Mouse (Mus musculus) embryonic facial prominence, embryonic 13.5 days (tissue): ENCODE results near the gene Eml1. TPM values are rescaled to one million over a fixed set of nuclear protein-coding genes. Genes with fewer than 3 reads are reported as not detected.

Source experiments
- ATAC-seq: fragments of 200-750 bp; cut with Nextera tagmentation; 2 replicates; pipeline ENCODE4 v1.8.0; 2017; ENCODE audit warnings: low read depth; ENCODE audit not compliant: insufficient number of reproducible peaks, insufficient read depth, low FRiP score, low TSS enrichment
- H3K27ac ChIP-seq: fragments of 300-500 bp; sonication (generic); 2 replicates; pipeline ENCODE4 v1.5.1; 2015; ENCODE audit warnings: moderate library complexity, mild to moderate bottlenecking, inconsistent platforms
- H3K27me3 ChIP-seq: fragments of 300-500 bp; sonication (generic); 2 replicates; pipeline ENCODE4 v1.6.1; 2015; ENCODE audit warnings: mild to moderate bottlenecking, inconsistent platforms
- H3K36me3 ChIP-seq: fragments of 300-500 bp; sonication (generic); 2 replicates; pipeline ENCODE4 v1.6.1; 2015; ENCODE audit warnings: mild to moderate bottlenecking, inconsistent platforms
- H3K4me1 ChIP-seq: fragments of 300-500 bp; sonication (generic); 2 replicates; pipeline ENCODE4 v1.6.1; 2015; ENCODE audit warnings: inconsistent platforms
- H3K4me2 ChIP-seq: fragments of 300-500 bp; sonication (generic); 2 replicates; pipeline ENCODE4 v1.6.1; 2015; ENCODE audit warnings: moderate library complexity, mild to moderate bottlenecking, inconsistent platforms
- H3K4me3 ChIP-seq: fragments of 300-500 bp; sonication (generic); 2 replicates; pipeline ENCODE4 v1.5.1; 2015; ENCODE audit warnings: mild to moderate bottlenecking, inconsistent platforms
- H3K9ac ChIP-seq: fragments of 300-500 bp; sonication (generic); 2 replicates; pipeline ENCODE4 v1.6.1; 2015; ENCODE audit warnings: mild to moderate bottlenecking, inconsistent platforms
- H3K9me3 ChIP-seq: fragments of 300-500 bp; sonication (generic); 2 replicates; pipeline ENCODE4 v1.6.1; 2016; ENCODE audit warnings: inconsistent platforms
- WGBS: fragments of 180-500 bp; shearing (Covaris S2); methylation state at CpG from one replicate; pipeline ENCODE4 v1.1.7; 2015; ENCODE audit warnings: mixed read lengths; 5-methylcytosine and 5-hydroxymethylcytosine counted together
- polyA plus RNA-seq: library from polyadenylated mRNA; unstranded; fragments of >200 nt; fragmentation: Nextera tagmentation; extraction: Ambion mirVana; gene quantifications from 2 replicates; pipeline ENCODE4 v1.2.1, GENCODE M21; 2015

The Eml1 gene
- polyA plus RNA-seq, 1 experiment from 2014 or later = 46.3 TPM

DNA sequence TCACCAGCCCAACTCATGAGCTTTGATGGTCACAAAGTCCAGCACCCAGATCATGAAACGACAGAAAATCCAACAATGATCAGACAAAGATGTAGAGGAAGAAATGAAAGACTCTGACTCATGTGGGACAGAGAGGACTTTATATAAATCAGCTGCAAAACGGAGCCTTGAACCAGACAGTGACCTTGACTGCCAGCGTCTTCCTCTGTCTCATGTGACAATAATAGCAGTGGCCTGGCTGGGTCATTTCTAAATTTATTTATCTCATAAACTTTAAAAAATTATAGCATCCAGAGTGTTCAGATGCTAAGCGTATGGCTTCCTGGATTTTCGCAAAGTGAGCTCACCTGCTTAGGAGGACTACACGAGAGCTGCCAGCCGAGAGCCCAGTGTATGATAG lies 27.9 kb downstream of the Eml1 start:
- no peak overlapping the region for H3K4me2 ChIP-seq
- no peak overlapping the region for H3K9ac ChIP-seq
- no peak for ATAC-seq
- H3K27me3 ChIP-seq = no peaks in the 10 kb centered on the region
- H3K4me3 ChIP-seq = no peak overlapping the region
- peaks cover 13% of the 10 kb centered on the region for H3K4me1 ChIP-seq
- no peak overlapping the region for H3K27ac ChIP-seq
- 86% methylated on average over 7 of the region's 7 CpGs for WGBS
- H3K9me3 ChIP-seq = no peaks in the 10 kb centered on the region
- H3K36me3 ChIP-seq = no peaks in the 10 kb centered on the region

DNA sequence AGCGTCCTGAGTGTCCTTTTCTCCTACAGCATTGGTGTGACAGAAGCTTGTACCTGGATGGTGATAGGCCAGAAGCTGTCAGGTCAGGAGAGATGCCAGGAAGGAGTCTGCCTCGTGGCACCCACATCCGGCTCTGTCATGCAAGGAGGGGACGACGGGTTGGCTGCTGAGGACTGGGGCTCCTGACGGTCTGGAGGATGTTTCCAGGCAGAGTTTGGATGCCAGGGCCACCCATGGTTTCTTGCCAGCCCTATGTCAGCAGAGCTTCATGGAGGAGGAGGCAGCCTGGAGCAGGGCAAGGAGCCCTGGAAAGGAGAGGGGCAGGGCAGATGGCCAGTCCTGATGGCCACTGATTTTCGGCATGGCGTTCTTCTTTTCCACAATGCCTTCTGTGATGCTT lies 28.4 kb downstream of the Eml1 start:
- Histone ChIP-seq H3K4me1 (peaks cover 13% of the 10 kb centered on the region), H3K9ac (no peak overlapping the region), H3K27me3 (no peaks in the 10 kb centered on the region), H3K4me3 (no peak overlapping the region), H3K36me3 (no peaks in the 10 kb centered on the region), H3K4me2 (no peak overlapping the region), H3K27ac (no peak overlapping the region), H3K9me3 (no peaks in the 10 kb centered on the region)
- 84% methylated on average over 8 of the region's 8 CpGs for WGBS
- ATAC-seq = no peak

DNA sequence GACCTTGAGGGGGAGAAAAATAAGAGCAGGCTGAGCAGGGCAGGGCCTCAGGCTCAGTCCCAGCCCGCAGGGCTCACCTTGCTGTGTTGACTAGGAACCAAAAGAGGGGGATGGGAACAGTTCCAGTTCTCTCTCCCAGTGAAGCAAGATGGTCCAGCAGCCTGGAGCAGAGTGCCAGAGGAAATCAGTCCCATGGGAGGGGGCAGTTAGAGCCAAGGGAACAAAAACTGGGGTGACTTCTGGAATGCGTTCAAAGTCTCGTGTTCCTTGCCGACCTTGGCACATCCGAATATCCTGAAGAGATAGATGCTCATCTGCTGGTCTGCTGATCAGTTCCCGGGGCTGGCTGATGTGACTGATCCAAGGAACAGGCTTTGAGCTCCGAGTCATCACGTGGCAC lies 30.2 kb downstream of the Eml1 start:
- no peak overlapping the region for H3K27ac ChIP-seq
- no peaks in the 10 kb centered on the region for H3K9me3 ChIP-seq
- ATAC-seq = no peak
- H3K4me3 ChIP-seq = no peak overlapping the region
- H3K4me1 ChIP-seq = peaks cover 10% of the 10 kb centered on the region
- no peaks in the 10 kb centered on the region for H3K36me3 ChIP-seq
- no peak overlapping the region for H3K4me2 ChIP-seq
- H3K27me3 ChIP-seq = no peaks in the 10 kb centered on the region
- H3K9ac ChIP-seq = no peak overlapping the region
- WGBS = 66% methylated on average over 8 of the region's 8 CpGs

DNA sequence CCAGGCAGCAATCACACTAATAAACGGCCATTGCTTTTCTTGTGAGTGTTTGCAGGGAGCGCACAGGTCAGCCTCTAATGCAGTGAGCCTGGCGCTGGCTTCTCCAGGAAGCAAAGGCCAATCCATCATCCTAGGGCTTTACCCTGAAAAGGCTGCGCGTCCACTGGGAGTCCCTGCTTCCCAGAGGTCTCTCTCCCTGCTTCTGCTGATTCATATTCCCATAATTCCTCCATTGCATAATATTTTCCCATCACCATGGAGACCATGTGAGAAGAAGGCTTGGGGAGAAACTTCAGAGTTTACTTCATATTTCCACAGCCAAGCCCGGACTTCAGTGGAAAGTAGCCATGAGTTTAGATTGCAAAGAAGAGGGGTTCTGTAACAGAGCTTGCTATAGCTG lies 33.2 kb downstream of the Eml1 start:
- H3K4me3 ChIP-seq = no peak overlapping the region
- no peak overlapping the region for H3K4me2 ChIP-seq
- H3K27me3 ChIP-seq = no peaks in the 10 kb centered on the region
- H3K9me3 ChIP-seq = no peaks in the 10 kb centered on the region
- H3K36me3 ChIP-seq = no peaks in the 10 kb centered on the region
- H3K27ac ChIP-seq = no peak overlapping the region
- H3K9ac ChIP-seq = no peak overlapping the region
- 0 out of 2 replicates have a peak, but pooled peaks cover 4% of the 10 kb centered on the region for H3K4me1 ChIP-seq
- no peak for ATAC-seq
- 86% methylated on average over 6 of the region's 6 CpGs for WGBS

GRCm38 (mm10) chr12:108409100-108409499 lies 38.3 kb downstream of the Eml1 start:
- Histone ChIP-seq H3K4me3 (no peak overlapping the region), H3K27me3 (no peaks in the 10 kb centered on the region), H3K36me3 (no peaks in the 10 kb centered on the region), H3K9me3 (no peaks in the 10 kb centered on the region), H3K4me1 (peaks cover 11% of the 10 kb centered on the region; the same call in 1 of the 2 replicates), H3K9ac (no peak overlapping the region), H3K4me2 (no peak overlapping the region), H3K27ac (no peak overlapping the region)
- WGBS = 45% methylated on average over 5 of the region's 5 CpGs
- no peak for ATAC-seq

GRCm38 (mm10) chr12:108410416-108411208 lies 39.9 kb downstream of the Eml1 start:
- H3K9ac ChIP-seq = no peak overlapping the region
- ATAC-seq = 0 out of 2 replicates have a peak, but pooled peaks have one; percentile 59
- H3K4me3 ChIP-seq = no peak overlapping the region
- H3K27ac ChIP-seq = no peak overlapping the region
- no peak overlapping the region for H3K4me2 ChIP-seq
- no peaks in the 10 kb centered on the region for H3K9me3 ChIP-seq
- H3K4me1 ChIP-seq = peaks cover 11% of the 10 kb centered on the region; the same call in 1 of the 2 replicates
- H3K27me3 ChIP-seq = no peaks in the 10 kb centered on the region
- no peaks in the 10 kb centered on the region for H3K36me3 ChIP-seq
- 47% methylated on average over 14 of the region's 14 CpGs for WGBS

DNA sequence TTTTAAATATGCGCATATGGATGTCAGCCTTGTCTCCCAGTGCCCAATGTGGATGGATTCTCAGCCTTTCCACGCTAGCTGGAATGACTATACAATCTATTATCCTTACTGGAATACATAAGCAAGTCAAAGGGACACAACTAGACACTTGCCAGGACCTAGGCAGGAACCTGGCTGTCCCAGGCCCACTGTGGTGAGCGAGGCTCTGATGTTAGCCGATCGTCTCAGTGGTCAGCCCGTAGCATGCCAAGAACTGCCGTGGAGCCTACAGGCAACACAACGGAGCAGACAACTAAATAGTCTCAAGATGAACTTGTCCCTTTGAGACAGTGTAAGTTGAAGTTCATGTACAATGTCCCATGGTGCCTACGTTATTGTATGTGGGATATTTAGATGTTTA lies 44.2 kb downstream of the Eml1 start:
- WGBS = 93% methylated on average over 9 of the region's 9 CpGs
- H3K4me3 ChIP-seq = no peak overlapping the region

GRCm38 (mm10) chr12:108419570-108419969 lies 48.8 kb downstream of the Eml1 start:
- H3K4me1 ChIP-seq = peaks cover 16% of the 10 kb centered on the region
- H3K4me3 ChIP-seq = no peak overlapping the region
- H3K27ac ChIP-seq = no peak overlapping the region
- no peak overlapping the region for H3K9ac ChIP-seq
- no peak for ATAC-seq
- no peak overlapping the region for H3K4me2 ChIP-seq
- no peaks in the 10 kb centered on the region for H3K27me3 ChIP-seq
- H3K9me3 ChIP-seq = no peaks in the 10 kb centered on the region
- H3K36me3 ChIP-seq = no peaks in the 10 kb centered on the region

More for the DNA sequence above, 44.2 kb downstream of the Eml1 start:
- no peaks in the 10 kb centered on the region for H3K36me3 ChIP-seq
- no peak overlapping the region for H3K4me2 ChIP-seq
- ATAC-seq = no peak
- no peaks in the 10 kb centered on the region for H3K9me3 ChIP-seq
- H3K27me3 ChIP-seq = no peaks in the 10 kb centered on the region
- no peak overlapping the region for H3K9ac ChIP-seq
- peaks cover 14% of the 10 kb centered on the region for H3K4me1 ChIP-seq
- no peak overlapping the region for H3K27ac ChIP-seq

DNA sequence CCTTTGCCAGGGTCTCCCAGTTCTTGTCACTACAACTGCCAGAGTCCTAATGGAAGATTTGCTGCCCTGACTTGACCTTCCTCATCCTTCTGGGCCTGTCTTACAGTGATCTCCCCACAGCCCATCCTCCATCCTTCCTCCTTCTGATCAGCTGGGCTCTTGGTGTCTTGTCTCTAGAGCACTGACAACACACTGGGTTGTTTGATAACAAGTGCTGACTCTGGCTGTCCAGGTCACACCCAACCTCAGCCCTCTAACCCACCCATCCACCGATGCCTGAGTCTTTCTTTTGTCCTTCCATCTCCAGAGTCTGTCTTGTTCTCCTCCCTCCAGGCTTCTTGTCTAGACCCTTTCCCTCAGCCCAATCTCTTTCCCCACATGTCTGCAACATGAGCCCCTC lies 50.7 kb downstream of the Eml1 start:
- Histone ChIP-seq H3K27ac (no peak overlapping the region), H3K4me1 (peaks cover 23% of the 10 kb centered on the region), H3K36me3 (no peaks in the 10 kb centered on the region), H3K4me2 (no peak overlapping the region), H3K27me3 (no peaks in the 10 kb centered on the region), H3K4me3 (no peak overlapping the region), H3K9ac (no peak overlapping the region), H3K9me3 (no peaks in the 10 kb centered on the region)
- no peak for ATAC-seq
- 56% methylated on average over 1 of the region's 1 CpGs for WGBS

DNA sequence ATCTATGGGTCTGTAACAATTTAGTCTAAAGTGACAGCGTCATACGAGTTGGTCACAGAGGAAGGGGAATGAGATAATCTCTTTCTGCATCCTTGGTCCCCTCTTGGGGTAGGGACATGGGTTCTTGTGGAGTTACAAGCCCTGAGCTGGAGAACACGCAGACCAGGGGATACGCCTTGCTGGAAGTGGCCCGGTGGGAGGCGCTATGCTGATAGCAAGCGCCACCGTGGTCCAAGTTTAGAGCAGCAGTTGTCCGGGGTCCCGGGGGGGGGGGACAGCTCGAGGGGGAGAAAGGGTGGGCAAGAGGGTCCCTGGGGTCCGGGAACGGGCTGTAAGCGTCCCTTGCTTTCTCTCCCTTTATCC lies 51.7 kb downstream of the Eml1 start:
- peak overlapping the region; percentile 90 for H3K27ac ChIP-seq
- H3K4me2 ChIP-seq = peak overlapping the region; percentile 75
- H3K27me3 ChIP-seq = no peaks in the 10 kb centered on the region
- peaks cover 26% of the 10 kb centered on the region for H3K4me1 ChIP-seq
- ATAC-seq = 0 out of 2 replicates have a peak, but pooled peaks have one; percentile 29
- H3K4me3 ChIP-seq = peak overlapping the region; percentile 83
- H3K9ac ChIP-seq = peak overlapping the region; percentile 90
- under 1% methylated on average over 14 of the region's 14 CpGs for WGBS
- no peaks in the 10 kb centered on the region for H3K36me3 ChIP-seq
- H3K9me3 ChIP-seq = no peaks in the 10 kb centered on the region

DNA sequence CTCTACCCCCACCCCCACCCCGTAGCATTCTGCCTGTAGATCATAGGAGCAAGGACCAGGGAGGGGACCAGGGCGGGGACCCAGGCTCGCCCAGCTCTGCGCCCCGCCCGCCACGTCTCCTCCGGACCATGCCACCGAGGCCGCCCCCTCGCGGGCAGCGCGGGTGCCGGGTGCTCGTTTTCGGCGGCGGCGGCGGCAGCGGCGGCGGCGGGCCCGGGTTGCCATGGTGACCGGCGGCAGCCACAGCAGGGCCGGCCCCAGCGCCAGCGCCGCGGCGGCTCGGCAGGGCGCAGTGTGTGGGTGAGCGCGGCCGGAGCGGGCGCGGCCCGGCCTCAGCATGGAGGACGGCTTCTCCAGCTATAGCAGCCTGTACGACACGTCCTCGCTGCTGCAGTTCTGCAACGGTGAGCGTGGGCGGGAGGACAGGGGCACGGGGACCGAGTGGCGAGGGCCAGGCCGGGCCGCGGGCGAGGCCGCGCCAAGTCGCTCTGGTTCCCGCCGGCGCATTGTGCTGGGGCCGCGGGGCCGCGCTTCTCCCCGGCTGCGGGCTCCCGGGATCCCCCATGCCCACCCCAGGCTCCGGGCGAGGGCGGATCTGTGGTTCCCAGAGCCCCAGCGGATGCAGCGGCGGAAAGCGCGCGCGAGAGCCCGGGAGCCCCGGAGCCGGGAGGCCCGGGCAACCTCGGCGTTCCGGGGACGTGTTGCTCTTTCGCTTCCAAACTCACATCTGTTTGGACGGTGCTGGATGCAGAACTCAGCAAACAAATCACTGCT lies 52.3 kb downstream of the Eml1 start:
- peak overlapping the region; percentile 90 for H3K9ac ChIP-seq
- H3K27me3 ChIP-seq = no peaks in the 10 kb centered on the region
- H3K36me3 ChIP-seq = no peaks in the 10 kb centered on the region
- H3K9me3 ChIP-seq = no peaks in the 10 kb centered on the region
- H3K4me1 ChIP-seq = peaks cover 28% of the 10 kb centered on the region
- peak overlapping the region; percentile 75 for H3K4me2 ChIP-seq
- H3K27ac ChIP-seq = peak overlapping the region; percentile 90
- ATAC-seq = peak; percentile 84
- WGBS = 1% methylated on average over 90 of the region's 90 CpGs
- H3K4me3 ChIP-seq = peak overlapping the region; percentile 83

DNA sequence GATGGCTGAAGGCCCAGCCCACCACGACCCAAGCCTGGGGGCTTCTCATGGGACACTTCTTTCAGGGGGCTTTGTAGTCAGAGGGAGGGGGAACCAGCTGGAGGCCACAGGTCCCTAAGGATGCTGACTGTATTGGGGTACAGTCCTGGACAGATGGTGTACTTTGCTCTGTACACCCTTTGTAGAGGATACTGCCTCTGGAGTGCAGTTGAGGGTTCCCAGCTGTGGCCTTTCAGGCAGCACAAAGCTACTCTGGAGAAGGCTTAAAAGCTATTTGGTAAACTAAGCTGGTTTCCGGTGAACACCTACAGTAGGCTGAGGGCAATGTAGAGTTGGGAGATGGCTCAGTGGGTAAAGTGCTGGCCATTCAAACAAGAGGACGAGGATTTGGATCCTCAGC lies 60.2 kb downstream of the Eml1 start:
- Histone ChIP-seq H3K9me3 (no peaks in the 10 kb centered on the region), H3K27me3 (no peaks in the 10 kb centered on the region), H3K9ac (no peak overlapping the region), H3K36me3 (no peaks in the 10 kb centered on the region), H3K4me3 (no peak overlapping the region), H3K4me2 (no peak overlapping the region), H3K27ac (no peak overlapping the region), H3K4me1 (peaks cover 28% of the 10 kb centered on the region)
- no peak for ATAC-seq
- WGBS = 77% methylated on average over 3 of the region's 3 CpGs
